Mouse (Mus musculus): ENCODE data around the gene Smarca2.
"Not testable (repeated sequence)": the region's sequence is repeated elsewhere in the genome, so short reads cannot be mapped to it uniquely, and the experiment has no call there.

The Smarca2 gene

DNA sequence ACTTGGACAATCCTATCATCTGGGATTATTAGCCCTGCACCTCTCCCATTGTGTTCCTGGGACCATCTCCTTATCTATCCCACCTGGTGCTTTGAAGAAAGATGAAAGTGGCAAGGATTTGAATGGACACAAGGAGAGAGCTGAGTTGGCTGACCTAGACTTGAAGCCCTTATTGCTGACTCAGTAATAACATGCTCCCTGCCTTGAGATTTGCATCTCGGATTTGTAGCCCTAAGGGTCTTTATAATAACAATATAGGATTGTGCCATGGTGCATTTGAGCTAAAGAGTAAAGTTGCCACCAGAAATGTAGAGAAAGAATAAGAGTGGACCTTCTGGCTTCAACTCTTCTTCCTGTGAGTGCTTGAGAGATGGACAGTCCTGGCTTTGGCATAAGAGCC is 11.4 kb downstream of the Smarca2 start:
- DNase-seq (ENCODE audit: low spot score), result no peak

DNA sequence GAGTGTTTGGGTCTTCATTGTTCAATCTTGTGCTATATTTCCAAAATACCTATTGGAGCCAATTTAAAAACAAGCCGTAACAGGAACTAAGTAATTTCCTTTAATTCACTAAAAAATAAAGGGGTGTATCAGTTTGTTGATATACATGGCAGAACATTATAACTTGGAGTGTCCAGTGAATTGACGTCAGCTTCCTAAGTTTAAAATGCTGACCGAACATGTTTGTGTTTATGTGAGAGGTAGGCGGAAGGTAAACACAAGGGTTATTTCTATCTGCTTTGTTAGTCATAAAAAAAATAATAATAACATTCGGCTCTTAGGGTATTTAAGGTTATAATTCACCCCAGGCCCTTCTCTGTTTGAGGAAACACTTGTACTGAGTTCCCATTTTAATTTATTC is 12.4 kb downstream of the Smarca2 start:
- no peak for DNase-seq (ENCODE audit: low spot score)

DNA sequence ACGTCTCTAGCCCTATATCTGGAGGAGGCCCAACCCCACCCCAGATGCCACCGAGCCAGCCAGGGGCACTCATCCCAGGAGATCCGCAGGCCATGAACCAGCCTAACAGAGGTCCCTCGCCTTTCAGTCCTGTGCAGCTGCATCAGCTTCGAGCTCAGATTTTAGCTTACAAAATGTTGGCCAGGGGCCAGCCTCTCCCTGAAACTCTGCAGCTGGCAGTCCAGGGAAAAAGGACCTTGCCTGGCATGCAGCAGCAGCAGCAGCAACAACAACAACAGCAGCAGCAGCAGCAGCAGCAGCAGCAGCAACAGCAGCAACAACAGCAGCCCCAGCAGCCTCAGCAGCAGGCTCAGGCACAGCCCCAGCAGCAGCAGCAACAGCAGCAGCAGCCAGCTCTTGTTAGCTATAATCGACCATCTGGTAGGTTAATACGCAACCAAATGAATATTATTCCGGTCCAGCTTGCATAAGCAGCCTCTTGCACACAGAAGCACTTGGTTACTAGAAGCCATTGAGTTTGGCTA is 25.9 kb downstream of the Smarca2 start:
- no peak for DNase-seq (ENCODE audit: low spot score)

DNA sequence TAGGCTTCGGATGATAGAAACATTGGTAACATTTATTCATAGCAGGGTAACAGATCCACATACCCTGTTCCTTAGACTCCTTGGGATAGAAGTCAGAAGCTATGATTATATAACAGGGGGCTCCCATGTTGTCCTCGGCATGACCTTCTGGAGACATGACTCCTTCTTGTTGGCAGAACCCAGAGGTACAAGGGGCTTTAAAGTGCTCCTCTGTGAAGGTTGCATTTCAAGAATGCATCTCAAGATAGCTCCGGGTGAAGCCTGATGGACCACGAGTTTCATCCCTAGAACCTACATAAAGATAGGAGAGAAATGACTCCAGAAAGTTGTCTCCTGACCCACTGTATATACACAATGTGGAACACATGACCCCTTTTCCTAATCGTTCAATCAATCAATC is 27.4 kb downstream of the Smarca2 start:
- no peak for DNase-seq (ENCODE audit: low spot score)

DNA sequence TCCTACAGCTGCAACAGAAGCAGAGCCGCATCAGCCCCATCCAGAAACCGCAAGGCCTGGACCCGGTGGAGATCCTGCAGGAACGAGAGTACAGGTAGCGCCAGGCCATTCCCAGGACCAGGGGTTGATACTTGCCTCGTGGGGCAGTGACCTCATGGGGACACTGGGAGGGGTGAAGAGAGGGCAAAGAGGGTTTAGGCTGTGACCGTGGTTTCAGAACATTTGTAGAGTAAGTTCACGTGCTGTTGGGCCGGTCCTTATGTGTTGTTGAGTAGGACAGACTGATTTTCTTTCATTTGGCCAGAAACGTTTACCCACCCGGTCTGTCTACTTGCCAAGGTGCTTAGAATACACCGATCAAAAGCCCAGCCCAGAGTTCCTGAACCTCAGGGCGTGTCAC is 35.7 kb downstream of the Smarca2 start:
- no peak for DNase-seq (ENCODE audit: low spot score)

DNA sequence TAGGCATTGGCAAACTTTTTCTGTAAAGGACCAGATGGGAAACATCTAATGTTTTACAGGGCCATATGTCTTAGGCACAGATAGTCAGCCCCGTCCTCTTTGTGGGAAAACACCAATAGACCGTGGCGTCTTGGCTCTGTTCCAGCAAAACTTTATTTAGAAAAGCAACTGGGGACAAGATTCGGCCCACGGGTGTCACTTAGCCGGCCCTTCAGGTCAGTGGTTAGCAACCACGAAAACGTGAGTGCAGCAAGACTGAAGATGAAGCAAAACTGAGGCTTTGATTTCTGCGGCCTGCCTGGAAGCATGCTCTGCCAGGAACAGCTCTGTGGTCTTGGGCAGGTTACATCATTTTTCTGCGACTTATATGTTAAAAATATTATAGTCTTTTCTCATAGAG is 36.4 kb downstream of the Smarca2 start:
- DNase-seq (ENCODE audit: low spot score), result no peak

DNA sequence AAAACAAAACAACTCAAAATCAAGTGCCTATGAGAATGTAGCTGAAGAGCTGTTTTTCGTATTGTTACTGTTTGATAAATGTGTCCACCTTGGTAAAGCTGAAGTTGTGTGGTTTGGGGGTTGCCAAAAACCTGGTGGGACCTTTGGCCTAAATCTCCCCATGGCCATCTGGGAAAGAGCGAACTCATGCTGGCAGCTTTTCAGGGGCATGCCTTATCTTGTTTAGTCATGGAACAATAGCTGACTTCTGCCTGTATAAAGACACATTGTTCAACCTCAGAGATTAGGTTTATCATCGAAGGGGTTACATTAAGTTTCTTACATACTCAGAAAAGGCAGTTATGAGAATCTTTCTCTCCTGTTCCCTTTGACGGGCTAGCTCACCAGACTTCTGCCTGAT is 38.2 kb downstream of the Smarca2 start:
- DNase-seq (ENCODE audit: low spot score), result no peak

DNA sequence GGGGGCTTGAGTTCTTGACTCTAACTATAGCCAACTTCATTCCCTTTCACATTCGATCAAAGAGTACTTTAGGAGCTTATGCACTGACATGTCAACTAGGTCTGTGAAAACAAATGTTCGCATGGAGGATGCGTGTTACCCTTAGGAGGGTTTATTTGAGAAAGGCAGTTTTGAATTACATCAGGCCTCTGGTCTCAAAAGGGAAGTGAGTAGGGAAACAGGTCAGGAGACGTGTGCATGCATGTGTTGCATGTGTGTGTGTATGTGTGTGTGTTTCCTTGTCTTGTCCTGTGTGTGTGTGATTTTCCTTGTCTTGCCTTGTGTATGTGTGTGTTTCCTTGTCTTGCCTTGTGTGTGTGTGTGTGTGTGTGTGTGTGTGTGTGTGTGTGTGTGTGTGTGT is 39.1 kb downstream of the Smarca2 start:
- no peak for DNase-seq (ENCODE audit: low spot score)

DNA sequence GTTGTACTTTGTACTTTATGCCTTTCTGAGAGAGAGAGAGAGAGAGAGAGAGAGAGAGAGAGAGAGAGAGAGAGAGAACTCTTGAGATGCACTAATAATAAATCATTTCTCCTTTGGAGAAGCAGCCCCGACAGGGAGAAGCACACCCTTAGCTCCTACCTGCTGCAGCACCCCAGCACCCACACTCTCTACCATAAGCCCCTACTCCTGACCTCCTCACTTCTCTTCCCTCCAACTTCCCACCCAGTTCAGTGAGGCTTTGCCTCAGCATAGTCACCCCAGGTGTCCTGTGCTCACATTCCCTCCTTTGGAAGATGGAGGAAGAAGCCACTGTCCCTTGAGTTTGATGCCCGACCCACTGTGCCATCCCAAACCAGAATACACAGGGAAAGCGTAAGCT is 40.2 kb downstream of the Smarca2 start:
- no peak for DNase-seq (ENCODE audit: low spot score)

DNA sequence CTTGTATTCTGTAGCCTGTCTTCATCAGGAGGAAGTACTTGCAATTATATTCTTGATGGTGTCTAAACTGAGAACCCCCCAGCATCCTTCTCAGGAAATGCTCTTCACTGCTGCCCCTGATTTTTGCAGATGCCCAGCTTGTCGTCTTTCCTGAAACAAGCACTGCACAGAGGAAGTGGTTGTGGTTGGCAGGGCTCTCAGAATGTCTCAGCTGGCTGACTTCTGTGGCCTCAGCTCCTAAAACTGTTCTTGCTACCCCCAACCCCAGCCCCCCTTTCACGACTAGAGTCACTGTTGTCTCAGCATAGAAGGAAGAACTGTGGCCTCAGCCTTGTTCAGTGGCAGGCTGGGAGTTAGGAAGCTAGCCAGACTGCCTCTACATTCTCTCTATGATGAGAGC is 41.3 kb downstream of the Smarca2 start:
- no peak for DNase-seq (ENCODE audit: low spot score)

DNA sequence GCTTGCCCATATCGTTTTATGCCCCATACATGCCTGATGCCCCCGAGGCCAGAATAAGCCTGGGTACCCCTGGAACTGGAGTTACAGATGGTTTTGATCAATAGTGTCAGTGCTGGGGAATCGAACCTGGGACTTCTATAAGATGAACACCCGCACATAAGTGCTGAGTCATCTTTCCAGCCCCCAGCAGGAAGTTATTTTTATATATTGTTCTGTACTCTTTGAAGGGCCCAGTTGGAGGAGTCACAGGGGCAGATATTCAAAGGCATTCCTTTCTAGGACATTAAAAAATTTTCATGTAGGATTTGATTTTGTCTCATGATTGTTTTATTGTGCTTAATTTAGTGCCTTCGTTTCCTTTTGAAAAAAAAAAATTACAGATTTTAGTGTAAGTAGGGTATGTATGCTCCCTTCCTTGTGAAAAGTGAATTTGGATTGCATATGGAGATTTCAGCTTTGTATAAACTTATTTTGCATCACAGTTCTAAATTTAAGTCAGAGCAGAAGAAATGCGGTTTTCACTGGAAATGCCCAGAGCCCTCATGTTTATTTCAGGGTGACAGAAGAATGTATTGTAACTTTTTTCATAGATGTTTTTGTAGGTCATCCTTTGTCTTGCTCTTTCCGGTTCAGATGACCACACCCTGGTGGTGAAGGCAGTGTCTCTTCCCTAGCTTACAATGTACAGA is 45.9 kb downstream of the Smarca2 start:
- DNase-seq (ENCODE audit: low spot score), result no peak

DNA sequence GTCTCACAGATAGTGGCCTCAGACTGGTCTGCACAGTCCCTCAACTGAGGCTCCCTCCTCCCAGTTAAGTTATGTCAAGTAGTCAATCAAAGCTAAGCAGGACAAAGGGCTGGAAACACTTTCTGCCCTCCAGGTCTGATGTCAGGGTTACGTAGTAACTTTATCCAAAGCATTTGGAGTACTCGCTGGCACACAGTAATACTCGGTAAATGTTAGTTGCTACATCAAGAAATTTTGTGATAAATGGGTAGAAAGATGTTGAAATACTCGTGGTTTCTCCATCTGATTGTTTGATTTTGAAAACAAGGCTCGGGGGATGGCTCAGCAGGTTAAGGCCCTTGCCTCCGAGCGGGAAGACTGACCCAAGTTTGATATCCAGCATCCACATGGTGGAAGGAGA is 53.5 kb downstream of the Smarca2 start:
- no peak for DNase-seq (ENCODE audit: low spot score)

DNA sequence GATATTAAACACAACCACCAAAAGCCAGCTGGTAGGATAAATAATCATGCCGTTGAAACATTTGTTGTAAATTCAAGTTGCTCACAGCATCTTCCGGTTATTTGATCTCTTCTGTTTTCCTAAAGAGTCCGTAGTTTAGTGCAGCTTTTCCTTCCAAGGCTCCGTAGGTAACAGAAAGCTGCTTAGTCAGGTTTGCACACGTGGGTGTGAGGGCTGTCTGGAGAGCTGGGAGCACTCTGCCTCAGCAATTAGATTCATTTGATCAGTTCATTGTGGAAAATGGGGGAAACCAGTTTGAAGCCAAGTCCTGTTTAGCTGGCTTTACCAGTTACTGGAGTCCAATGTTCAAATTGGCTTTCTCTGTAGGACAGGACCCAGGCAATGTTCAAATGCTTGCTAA is 55.1 kb downstream of the Smarca2 start:
- DNase-seq (ENCODE audit: low spot score), result no peak

DNA sequence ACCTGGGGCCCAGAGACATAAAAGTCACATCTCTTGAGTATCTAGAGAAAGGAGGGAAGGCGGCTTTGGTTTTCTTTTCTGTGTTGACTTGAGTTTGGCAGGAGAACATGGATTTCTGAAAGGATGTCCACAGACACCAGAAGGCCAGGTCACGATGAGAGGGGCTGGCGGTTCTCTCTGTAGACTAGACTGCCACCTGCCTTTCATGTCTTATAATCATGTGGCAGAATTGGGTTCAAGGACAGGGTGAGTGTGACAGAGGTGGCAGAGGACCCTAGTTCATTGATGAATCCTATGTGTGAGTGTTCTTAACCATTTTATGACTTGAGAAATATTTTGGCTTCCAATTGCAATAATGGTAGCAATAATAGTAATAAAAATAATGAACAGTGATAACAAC is 56.3 kb downstream of the Smarca2 start:
- no peak for DNase-seq (ENCODE audit: low spot score)

DNA sequence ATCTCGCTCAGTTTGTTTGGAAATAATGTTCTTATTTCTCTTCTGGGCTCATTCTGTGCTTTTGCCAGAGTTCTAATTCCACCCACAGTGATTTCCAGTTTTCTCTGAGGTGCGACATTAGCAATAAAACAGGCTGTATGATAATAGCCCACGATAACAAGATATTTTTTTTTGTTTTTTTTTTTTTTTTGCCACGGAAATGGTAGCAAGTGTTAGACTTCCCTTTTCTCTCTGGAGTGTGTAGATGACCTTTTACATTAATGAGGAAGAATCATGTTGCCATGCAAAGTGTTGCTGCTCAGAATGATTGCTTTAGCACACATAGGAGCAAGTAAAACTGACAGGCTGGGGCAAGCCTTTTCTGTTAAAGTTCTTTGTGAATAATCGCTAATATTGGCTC is 61.5 kb downstream of the Smarca2 start:
- DNase-seq (ENCODE audit: low spot score), result no peak

DNA sequence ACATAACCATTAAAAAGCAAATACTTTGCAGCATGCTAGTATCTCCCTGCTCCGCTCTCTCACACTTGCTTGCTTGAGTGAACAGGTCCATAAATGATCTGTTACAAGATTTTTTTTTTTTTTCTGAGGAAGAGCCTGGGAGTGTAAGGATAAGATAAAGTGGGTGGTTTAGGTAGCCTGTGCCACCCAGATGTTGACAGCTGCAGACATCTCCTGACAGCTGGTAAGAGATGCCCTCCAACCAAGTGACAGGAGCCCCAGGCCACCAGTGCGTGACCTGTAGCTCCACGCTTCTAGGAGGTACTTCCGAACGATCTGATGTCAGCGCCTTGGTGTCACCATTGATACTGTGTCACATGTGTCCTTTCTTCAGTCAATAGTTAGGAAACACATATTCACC is 65.2 kb downstream of the Smarca2 start:
- no peak for DNase-seq (ENCODE audit: low spot score)

DNA sequence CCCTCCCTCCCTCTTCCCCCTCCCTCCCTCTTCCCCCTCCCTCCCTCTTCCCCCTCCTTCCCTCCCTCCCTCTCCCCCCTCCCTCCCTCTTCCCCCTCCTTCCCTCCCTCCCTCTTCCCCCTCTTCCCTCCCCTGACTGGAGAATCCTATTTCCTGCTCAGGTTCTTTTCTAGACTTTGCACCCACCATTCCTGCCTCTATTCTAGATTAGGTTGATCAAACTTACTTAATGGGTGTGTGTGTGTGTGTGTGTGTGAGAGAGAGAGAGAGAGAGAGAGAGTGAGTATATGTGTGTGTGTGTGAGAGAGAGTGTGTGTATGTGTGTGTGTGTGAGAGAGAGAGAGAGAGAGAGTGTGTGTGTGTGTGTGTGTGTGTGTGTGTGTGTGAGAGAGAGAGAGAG is 66.6 kb downstream of the Smarca2 start:
- DNase-seq (ENCODE audit: low spot score), result not testable (repeated sequence)

DNA sequence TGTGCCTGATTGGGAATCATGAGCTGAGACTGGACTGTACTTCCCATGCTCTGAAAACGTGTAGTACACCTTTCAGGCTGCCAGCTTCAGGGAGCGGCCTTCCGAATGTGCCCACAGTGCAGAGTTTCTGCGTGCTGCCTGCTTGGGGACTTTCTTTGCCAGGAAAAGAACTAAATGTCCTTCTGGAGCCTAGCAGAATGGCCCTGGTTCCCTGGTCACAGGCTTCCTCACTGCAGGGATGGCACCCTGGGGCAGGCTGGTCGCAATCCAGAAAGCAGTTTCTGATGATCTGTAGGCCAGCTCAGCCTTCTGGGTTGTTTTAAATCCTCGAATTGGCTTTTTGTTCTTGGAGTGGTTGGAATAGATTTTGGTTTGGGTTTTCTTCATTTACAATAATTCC is 71.1 kb downstream of the Smarca2 start:
- no peak for DNase-seq (ENCODE audit: low spot score)

DNA sequence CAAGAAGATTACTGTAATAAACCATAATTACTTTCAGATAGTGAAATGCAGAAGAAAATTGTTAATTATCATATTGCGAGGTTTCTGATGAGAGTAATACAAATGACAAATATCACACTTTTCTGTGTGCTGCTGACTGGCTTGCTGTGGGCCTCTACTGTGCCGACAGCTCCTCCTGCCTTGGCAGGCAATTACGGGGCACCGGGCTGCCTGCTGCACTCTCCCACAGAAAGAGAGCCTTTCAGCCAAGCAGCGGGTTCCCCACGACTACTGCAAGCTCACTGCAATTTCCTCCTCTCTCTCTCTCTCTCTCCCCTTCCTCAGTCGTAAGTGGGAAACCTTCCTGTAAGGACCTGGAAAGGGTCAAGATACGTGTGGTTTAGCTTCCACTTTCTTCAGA is 73.7 kb downstream of the Smarca2 start:
- DNase-seq (ENCODE audit: low spot score), result no peak

DNA sequence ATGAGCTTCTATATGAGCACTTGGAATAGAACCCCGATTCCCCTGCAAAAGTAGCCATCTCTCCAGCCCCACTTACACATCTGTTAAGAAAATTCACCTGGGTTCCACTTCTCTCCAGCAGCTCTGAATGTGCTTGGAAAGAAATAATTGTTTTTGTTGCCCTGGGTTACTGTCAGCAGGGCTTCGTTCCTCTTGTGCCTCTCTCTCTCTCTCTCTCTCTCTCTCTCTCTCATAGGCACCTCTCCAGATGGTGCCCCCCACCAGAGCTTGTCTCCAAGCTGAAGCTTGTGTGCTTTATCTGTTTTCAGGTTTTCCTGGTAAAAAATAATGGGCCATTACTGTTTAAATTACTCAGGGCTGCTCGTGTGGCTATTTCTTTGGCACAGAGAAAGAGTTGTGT is 74.8 kb downstream of the Smarca2 start:
- no peak for DNase-seq (ENCODE audit: low spot score)

DNA sequence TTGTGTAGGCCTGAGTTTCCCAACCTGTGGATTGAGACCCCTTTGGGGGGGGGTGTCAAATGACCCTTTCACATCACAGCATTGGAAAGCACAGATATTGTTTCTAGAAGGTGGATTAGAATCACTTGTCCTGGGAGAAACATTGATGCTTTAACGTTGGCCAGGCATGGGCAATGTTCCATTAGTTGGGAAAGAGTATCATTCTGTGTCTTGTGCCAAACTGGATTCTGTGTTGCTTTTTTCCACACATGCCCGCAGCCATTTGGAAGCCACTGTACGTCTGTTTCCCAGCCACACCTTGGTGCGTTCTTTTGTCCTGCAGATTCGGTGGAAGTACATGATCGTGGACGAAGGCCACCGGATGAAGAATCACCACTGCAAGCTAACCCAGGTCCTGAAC is 76.7 kb downstream of the Smarca2 start:
- DNase-seq (ENCODE audit: low spot score), result no peak

DNA sequence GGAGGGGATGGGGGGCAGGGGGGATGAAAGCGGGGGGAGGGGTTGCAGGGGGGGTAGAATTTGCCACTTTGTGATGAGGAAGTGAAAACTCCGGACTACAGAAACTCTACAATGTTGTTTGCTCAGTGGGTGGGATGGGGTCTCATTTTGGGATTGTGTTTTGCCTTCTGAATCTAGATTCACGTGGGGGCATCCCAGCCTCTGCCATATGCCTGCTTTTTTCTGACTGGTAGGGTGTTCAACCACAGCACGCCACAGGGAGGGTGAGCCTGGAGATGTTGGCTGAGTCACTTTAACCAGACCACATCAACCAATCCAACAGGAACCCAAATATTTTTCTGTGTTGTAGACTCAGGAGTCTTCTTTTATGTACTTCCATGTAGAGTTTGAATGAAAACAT is 77.3 kb downstream of the Smarca2 start:
- DNase-seq (ENCODE audit: low spot score), result no peak

DNA sequence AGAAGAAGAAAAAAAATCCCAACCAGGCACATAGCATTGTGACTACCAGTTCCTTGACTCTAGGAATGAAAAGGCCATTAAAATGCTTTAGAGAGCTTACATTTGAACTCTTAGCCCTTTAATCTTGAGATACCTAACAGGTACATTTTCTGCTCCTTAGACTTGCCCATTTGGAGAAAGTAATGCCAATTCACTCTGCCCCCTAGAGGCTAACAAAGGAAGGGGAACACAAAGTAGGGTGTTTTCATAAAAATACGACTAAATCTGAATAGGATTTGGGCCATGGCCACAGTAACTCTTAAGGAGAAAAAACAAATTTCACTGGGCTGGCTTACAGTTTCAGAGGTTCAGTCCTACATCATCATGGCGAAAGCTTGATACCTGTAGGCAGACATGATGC is 77.9 kb downstream of the Smarca2 start:
- no peak for DNase-seq (ENCODE audit: low spot score)

DNA sequence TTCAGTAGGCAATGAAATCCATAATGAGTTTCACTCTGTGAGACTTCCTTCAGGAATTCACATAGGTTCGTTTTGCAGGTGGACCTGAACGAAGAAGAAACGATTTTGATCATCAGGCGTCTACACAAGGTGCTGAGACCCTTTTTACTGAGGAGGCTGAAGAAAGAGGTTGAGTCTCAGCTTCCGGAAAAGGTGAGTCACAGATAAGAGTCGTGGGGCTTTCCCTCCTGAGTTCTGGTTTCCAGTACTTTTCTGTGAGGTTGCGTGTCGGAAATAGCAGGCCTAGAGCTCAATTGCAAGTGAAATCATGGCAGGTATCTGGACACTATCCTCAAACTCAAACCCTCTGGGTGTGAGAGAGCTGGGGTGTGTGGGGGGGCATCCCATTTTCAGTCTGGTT is 78.9 kb downstream of the Smarca2 start:
- no peak for DNase-seq (ENCODE audit: low spot score)

DNA sequence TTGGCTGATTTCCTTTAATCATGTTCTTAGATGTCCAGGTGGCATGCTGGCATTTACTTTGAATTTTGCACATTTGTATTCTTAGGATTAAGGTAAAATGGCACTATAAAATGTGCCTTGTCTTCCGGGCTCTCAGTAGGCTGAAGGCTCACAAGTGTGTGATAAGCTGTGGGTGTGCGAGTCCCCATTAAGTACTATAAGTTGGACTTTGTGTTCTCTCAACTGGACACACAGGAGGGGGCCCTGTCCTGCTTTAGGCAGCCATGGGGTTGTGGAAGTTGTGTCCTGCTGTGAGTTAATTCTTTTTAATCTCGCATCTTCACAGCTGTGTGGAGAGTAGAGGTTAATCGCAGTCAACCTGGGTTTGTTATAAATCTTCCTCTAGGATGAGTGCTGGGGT is 85.7 kb downstream of the Smarca2 start:
- no peak for DNase-seq (ENCODE audit: low spot score)

Data from embryo, embryonic 10.5 days (tissue).